Mouse (Mus musculus): Measurements from ENCODE around the gene Ttc39b. TPM values are rescaled to one million over a fixed set of nuclear protein-coding genes. Genes with fewer than 3 reads are reported as not detected.
A peak's percentile ranks its signal among the peaks of the same experiment; 100 is the strongest.

Ttc39b gene
- total RNA-seq, 1 experiment, result 65.6 TPM

GRCm38 (mm10) chr4:83259690-83260089, 64.4 kb downstream of the Ttc39b start:
- TF ChIP-seq HCFC1 (IDR thresholded peaks at IDR 0.05; ENCODE audit: borderline replicate concordance, insufficient read depth, low read length) (no peak), ZNF384 (IDR thresholded peaks at IDR 0.05; ENCODE audit: low read depth, low read length) (no peak), MAFK (IDR thresholded peaks at IDR 0.05; ENCODE audit: insufficient read depth, low read depth, low read length) (no peak), ZC3H11A (IDR thresholded peaks at IDR 0.05; ENCODE audit: borderline replicate concordance, low read depth, low read length) (no peak), CHD2 (IDR thresholded peaks at IDR 0.05; ENCODE audit: low read depth, low read length) (no peak)
- no peak for DNase-seq (ENCODE audit: low read depth, low spot score)
- peaks cover 20% of the 10 kb centered on the region for H3K36me3 ChIP-seq (ENCODE audit: control insufficient read depth, insufficient read depth, low read length, poor library complexity, severe bottlenecking)
- H3K4me3 ChIP-seq (ENCODE audit: insufficient read depth in 1 of 2, low read depth in 1 of 2, low read length in 2 of 2, poor library complexity in 1 of 2, severe bottlenecking in 1 of 2), result no peak overlapping the region
- no peaks in the 10 kb centered on the region for H3K9me3 ChIP-seq (ENCODE audit: control insufficient read depth, insufficient read depth, low read depth, low read length)
- H3K9ac ChIP-seq (ENCODE audit: insufficient read depth, low read depth, low read length, poor library complexity, severe bottlenecking), result no peak overlapping the region
- peaks cover 26% of the 10 kb centered on the region in 2 experiments for H3K4me1 ChIP-seq (ENCODE audit: control insufficient read depth in 2 of 2, insufficient read depth in 2 of 2, low read length in 2 of 2, poor library complexity in 1 of 2)
- H3K27ac ChIP-seq (ENCODE audit: insufficient read depth, low read depth, low read length, poor library complexity, severe bottlenecking), result no peak overlapping the region
- in situ Hi-C loops (cut with MboI; ENCODE audit: low sequenced_read_pairs in 2 of 2, unreplicated experiment in 2 of 2), result no loop called here

GRCm38 (mm10) chr4:83258273-83258672, 65.8 kb downstream of the Ttc39b start:
- H3K9me3 ChIP-seq (ENCODE audit: control insufficient read depth, insufficient read depth, low read depth, low read length), result no peaks in the 10 kb centered on the region
- 0 out of 4 replicates have a peak overlapping the region, but pooled peaks of 1 of the 2 experiments have one; percentile 32 for H3K4me3 ChIP-seq (ENCODE audit: insufficient read depth in 1 of 2, low read depth in 1 of 2, low read length in 2 of 2, poor library complexity in 1 of 2, severe bottlenecking in 1 of 2)
- peak overlapping the region; percentile 92; the same call in 1 of the 2 replicates for H3K27ac ChIP-seq (ENCODE audit: insufficient read depth, low read depth, low read length, poor library complexity, severe bottlenecking)
- in situ Hi-C loops (cut with MboI; ENCODE audit: low sequenced_read_pairs in 2 of 2, unreplicated experiment in 2 of 2), result no loop called here
- no peak for DNase-seq (ENCODE audit: low read depth, low spot score)
- TF ChIP-seq HCFC1 (IDR thresholded peaks at IDR 0.05; ENCODE audit: borderline replicate concordance, insufficient read depth, low read length), result no peak
- TF ChIP-seq ZC3H11A (IDR thresholded peaks at IDR 0.05; ENCODE audit: borderline replicate concordance, low read depth, low read length), result no peak
- TF ChIP-seq CHD2 (IDR thresholded peaks at IDR 0.05; ENCODE audit: low read depth, low read length), result no peak
- no peak for TF ChIP-seq ZNF384 (IDR thresholded peaks at IDR 0.05; ENCODE audit: low read depth, low read length)
- TF ChIP-seq MAFK (IDR thresholded peaks at IDR 0.05; ENCODE audit: insufficient read depth, low read depth, low read length), result no peak
- no peak overlapping the region for H3K9ac ChIP-seq (ENCODE audit: insufficient read depth, low read depth, low read length, poor library complexity, severe bottlenecking)
- peaks cover 20% of the 10 kb centered on the region for H3K36me3 ChIP-seq (ENCODE audit: control insufficient read depth, insufficient read depth, low read length, poor library complexity, severe bottlenecking)
- peaks cover 26 to 28% of the 10 kb centered on the region in 2 experiments for H3K4me1 ChIP-seq (ENCODE audit: control insufficient read depth in 2 of 2, insufficient read depth in 2 of 2, low read length in 2 of 2, poor library complexity in 1 of 2)

DNA sequence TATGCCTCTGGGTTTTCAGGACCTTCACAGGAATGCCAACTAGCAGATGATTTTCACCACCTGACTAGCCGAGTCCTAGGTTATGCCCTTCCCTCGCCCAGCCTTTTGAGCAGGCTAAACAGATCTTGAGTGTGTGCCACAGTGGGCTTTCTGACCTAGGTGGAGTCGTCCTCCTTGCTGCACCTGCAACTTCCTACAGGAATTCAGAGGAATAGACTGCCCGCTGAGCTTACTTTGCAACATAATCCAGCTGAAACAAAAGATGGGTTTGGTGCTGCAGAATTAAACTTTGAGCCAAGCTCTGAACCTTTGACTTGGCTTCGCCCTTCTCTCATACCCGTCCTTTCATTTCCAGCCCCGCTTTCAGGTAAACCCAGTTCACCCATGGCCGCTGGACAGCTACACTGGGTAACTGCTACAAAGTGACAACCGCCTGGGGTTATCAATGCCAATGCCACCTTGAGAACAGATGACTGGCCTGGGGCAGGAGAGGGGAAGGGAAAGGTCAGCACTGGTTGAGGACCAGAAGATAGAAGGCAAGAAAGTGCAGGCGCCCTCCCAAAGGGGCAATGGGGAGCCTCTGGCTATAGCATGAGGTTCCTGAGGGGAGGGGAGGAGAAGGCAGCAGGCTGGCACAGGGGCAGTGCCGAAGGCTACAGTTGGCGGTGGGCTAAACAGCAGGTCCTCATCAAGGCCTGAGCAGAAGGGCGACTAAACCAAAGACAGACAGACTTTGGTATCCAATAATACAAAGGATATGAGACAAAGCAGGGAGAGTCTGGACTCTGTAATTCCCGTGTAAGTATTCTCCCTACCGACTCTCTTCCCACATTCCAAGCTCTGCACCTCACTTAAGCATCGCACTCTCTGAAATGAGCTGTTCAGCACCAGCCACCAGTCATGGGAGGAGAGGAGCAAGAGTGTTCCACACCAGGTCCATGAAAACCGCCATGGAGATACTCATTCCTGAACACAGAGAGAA, 66.5 kb downstream of the Ttc39b start:
- peak; percentile 74 for DNase-seq (ENCODE audit: low read depth, low spot score)
- H3K36me3 ChIP-seq (ENCODE audit: control insufficient read depth, insufficient read depth, low read length, poor library complexity, severe bottlenecking), result peaks cover 20% of the 10 kb centered on the region
- H3K9me3 ChIP-seq (ENCODE audit: control insufficient read depth, insufficient read depth, low read depth, low read length), result no peaks in the 10 kb centered on the region
- in situ Hi-C loops (cut with MboI; ENCODE audit: low sequenced_read_pairs in 2 of 2, unreplicated experiment in 2 of 2), result no loop called here
- H3K4me1 ChIP-seq (ENCODE audit: control insufficient read depth in 2 of 2, insufficient read depth in 2 of 2, low read length in 2 of 2, poor library complexity in 1 of 2), result peaks cover 26 to 27% of the 10 kb centered on the region in 2 experiments
- H3K27ac ChIP-seq (ENCODE audit: insufficient read depth, low read depth, low read length, poor library complexity, severe bottlenecking), result peak overlapping the region; percentile 95
- peak overlapping the region; percentile 32 to 33; a peak in 2 of 4 replicates for H3K4me3 ChIP-seq (ENCODE audit: insufficient read depth in 1 of 2, low read depth in 1 of 2, low read length in 2 of 2, poor library complexity in 1 of 2, severe bottlenecking in 1 of 2)
- TF ChIP-seq CHD2 (IDR thresholded peaks at IDR 0.05; ENCODE audit: low read depth, low read length) (0 out of 2 replicates have a peak, but pooled peaks have one; percentile 22), ZNF384 (IDR thresholded peaks at IDR 0.05; ENCODE audit: low read depth, low read length) (no peak), MAFK (IDR thresholded peaks at IDR 0.05; ENCODE audit: insufficient read depth, low read depth, low read length) (no peak), ZC3H11A (IDR thresholded peaks at IDR 0.05; ENCODE audit: borderline replicate concordance, low read depth, low read length) (no peak), HCFC1 (IDR thresholded peaks at IDR 0.05; ENCODE audit: borderline replicate concordance, insufficient read depth, low read length) (no peak)
- H3K9ac ChIP-seq (ENCODE audit: insufficient read depth, low read depth, low read length, poor library complexity, severe bottlenecking), result peak overlapping the region; percentile 56

- in situ Hi-C loops (cut with MboI; ENCODE audit: low sequenced_read_pairs in 2 of 2, unreplicated experiment in 2 of 2), result no loop called here
- no peak for DNase-seq (ENCODE audit: low read depth, low spot score)
- Histone ChIP-seq H3K9me3 (ENCODE audit: control insufficient read depth, insufficient read depth, low read depth, low read length) (no peaks in the 10 kb centered on the region), H3K4me3 (ENCODE audit: insufficient read depth in 1 of 2, low read depth in 1 of 2, low read length in 2 of 2, poor library complexity in 1 of 2, severe bottlenecking in 1 of 2) (peak overlapping the region; percentile 5 to 14; a peak in 1 of 4 replicates), H3K4me1 (ENCODE audit: control insufficient read depth in 2 of 2, insufficient read depth in 2 of 2, low read length in 2 of 2, poor library complexity in 1 of 2) (peaks cover 24 to 27% of the 10 kb centered on the region in 2 experiments), H3K9ac (ENCODE audit: insufficient read depth, low read depth, low read length, poor library complexity, severe bottlenecking) (peak overlapping the region; percentile 56), H3K36me3 (ENCODE audit: control insufficient read depth, insufficient read depth, low read length, poor library complexity, severe bottlenecking) (peaks cover 20% of the 10 kb centered on the region), H3K27ac (ENCODE audit: insufficient read depth, low read depth, low read length, poor library complexity, severe bottlenecking) (peak overlapping the region; percentile 95)
- TF ChIP-seq MAFK (IDR thresholded peaks at IDR 0.05; ENCODE audit: insufficient read depth, low read depth, low read length), result no peak
- no peak for TF ChIP-seq HCFC1 (IDR thresholded peaks at IDR 0.05; ENCODE audit: borderline replicate concordance, insufficient read depth, low read length)
- TF ChIP-seq CHD2 (IDR thresholded peaks at IDR 0.05; ENCODE audit: low read depth, low read length), result no peak
- no peak for TF ChIP-seq ZNF384 (IDR thresholded peaks at IDR 0.05; ENCODE audit: low read depth, low read length)
- no peak for TF ChIP-seq ZC3H11A (IDR thresholded peaks at IDR 0.05; ENCODE audit: borderline replicate concordance, low read depth, low read length)
Measured at GRCm38 (mm10) chr4:83256779-83257178, 67.3 kb downstream of the Ttc39b start.
